Mouse (Mus musculus) lung, adult 2 months (tissue): ENCODE measurements around the gene Tex52. TPM values are rescaled to one million over a fixed set of nuclear protein-coding genes. Genes with fewer than 3 reads are reported as not detected.
A peak's percentile ranks its signal among the peaks of the same experiment; 100 is the strongest.

Source experiments
- DNase-seq: peaks from one replicate; pipeline ENCODE4 v3.0.0; 2022
- H3K4me1 ChIP-seq: fragments of 200-500 bp; 2 replicates; pipeline ENCODE4 v1.6.1; 2011; ENCODE audit warnings: low read length; ENCODE audit not compliant: control insufficient read depth, insufficient read depth
- H3K4me3 ChIP-seq: fragments of 200-500 bp; replicated peaks from 2 replicates; pipeline ENCODE3; 2011; ENCODE audit warnings: low read depth, mild to moderate bottlenecking, control low read depth, low read length; ENCODE audit errors: extremely low read depth
- CTCF ChIP-seq: fragments of 200-500 bp; IDR thresholded peaks from 2 replicates; pipeline ENCODE4 v1.5.1; 2011; ENCODE audit warnings: mild to moderate bottlenecking, low read length, control low read depth; ENCODE audit not compliant: insufficient read depth
- POLR2A ChIP-seq: fragments of 200-500 bp; IDR thresholded peaks from 2 replicates; pipeline ENCODE4 v1.6.1; 2011; ENCODE audit warnings: low read depth, mild to moderate bottlenecking, control low read depth, low read length, borderline replicate concordance; ENCODE audit errors: extremely low read depth
- WGBS: fragments of 180-500 bp; shearing (Covaris S2); methylation state at CpG from one replicate; pipeline ENCODE4 v1.1.7; 2018; 5-methylcytosine and 5-hydroxymethylcytosine counted together
- polyA plus RNA-seq: library from polyadenylated mRNA; depleted of rRNA; stranded (reverse); fragments of >200 nt; gene quantifications from 2 replicates; pipeline ENCODE4 v1.2.3, GENCODE M21; 2012; rRNA removed

Tex52 gene
- polyA plus RNA-seq, result 0.10 and 0.18 TPM in 2 replicates

DNA sequence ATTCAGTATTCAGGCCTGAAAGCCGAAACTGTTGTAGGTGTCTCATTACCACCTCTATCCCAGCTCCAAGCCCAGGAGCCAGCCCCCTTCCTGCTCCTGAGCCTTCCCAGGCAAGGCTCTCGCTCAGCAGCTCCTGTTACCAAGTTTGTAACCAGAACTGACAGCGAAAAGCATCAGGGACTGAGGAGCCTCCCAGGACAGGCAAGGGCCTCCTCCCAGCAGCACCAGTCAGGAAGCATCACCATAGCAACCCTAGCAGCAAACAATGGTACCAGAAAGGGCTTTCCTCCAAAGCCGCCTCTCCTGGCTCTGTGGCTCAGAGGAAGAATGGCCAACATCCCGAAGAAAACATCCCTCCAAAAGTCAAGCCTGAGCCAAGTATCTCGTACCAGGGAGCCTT, at the start of gene Tex52, which contains the start of gene Gm44596:
TSS of gene Tex52 (plus strand) at position 265 of the 400 bp plus-strand sequence.
TSS of gene Gm44596 (plus strand) at position 312 of the 400 bp plus-strand sequence.
- WGBS, result 32% methylated on average over 6 of the region's 6 CpGs
- no peak within 1 kb of the TSS for H3K4me3 ChIP-seq
- TF ChIP-seq CTCF, result no peak
- TF ChIP-seq POLR2A, result no peak
- no peaks in the 10 kb centered on the region for H3K4me1 ChIP-seq
- no peak for DNase-seq

GRCm38 (mm10) chr6:128334397-128335124, 40.7 kb upstream of the Tex52 start:
- no peak overlapping the region for H3K4me3 ChIP-seq
- DNase-seq, result peak; percentile 66
- 12% methylated on average over 12 of the region's 12 CpGs for WGBS
- peaks cover 3% of the 10 kb centered on the region; the same call in 1 of the 2 replicates for H3K4me1 ChIP-seq
- TF ChIP-seq CTCF (peak; percentile 52), POLR2A (no peak)

DNA sequence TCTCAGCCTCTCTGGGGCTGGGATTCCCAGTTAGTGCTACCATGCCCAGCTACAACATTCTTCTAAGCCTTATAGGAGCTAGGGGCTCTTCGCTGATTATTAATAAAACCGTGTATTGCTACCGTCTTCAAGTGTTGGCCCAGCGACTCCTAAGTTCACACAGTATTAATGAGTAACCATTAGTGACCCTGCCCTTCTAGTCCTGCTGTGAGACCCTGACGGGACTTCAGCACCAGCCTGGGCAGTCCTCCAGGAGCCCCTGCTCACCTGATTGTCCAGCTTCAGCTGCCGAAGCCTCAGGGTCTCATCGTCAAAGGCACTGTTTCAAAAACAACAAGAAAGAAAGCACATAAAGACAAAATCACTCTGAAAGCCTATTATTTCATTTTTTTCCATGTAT, 37.8 kb upstream of the Tex52 start:
- H3K4me1 ChIP-seq, result peaks cover 3% of the 10 kb centered on the region; the same call in 1 of the 2 replicates
- no peak for TF ChIP-seq POLR2A
- TF ChIP-seq CTCF, result no peak
- no peak for DNase-seq
- H3K4me3 ChIP-seq, result no peak overlapping the region
- 72% methylated on average over 7 of the region's 7 CpGs for WGBS

- 49% methylated on average over 5 of the region's 5 CpGs for WGBS
- TF ChIP-seq CTCF, result no peak
- no peak for TF ChIP-seq POLR2A
- H3K4me1 ChIP-seq, result peaks cover 3% of the 10 kb centered on the region; the same call in 1 of the 2 replicates
- H3K4me3 ChIP-seq, result no peak overlapping the region
- no peak for DNase-seq
These were observed 36.4 kb upstream of the Tex52 start for GRCm38 (mm10) chr6:128338876-128339275.

DNA sequence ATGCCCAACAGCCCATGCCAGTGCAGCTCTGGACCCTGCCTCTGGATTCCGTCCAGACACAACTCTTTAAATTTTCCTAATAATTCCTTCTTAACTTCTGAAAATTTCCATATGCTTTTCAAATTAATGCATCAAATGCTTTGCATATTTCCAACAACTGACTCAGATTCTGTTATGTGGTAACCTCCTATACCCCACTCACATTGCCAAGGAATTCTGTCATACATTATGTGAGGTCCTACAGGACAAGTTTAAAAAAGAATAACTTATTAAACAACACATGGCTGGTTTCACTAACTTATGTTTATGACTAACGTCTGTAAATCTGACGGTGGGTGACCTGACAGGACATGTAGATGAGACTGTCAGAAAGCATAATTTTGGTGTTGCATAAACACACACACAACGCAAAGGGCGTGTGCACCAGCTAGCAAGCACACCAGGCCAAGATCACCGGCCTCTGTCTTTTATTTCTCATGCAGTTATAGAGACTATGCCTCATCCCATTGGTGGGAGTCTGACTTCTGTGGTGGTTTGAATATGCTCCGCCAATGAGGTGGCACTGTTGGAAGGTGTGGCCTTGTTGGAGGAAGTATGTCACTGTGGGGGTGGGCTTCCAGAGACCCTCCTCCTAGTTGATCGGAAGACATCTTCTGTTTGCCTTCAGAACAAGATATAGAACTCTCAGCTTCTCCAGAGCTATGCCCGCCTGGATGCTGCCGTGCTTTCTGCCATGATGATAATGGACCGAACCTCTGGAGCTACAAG, 33.1 kb upstream of the Tex52 start:
- Histone ChIP-seq H3K4me3 (no peak overlapping the region), H3K4me1 (no peaks in the 10 kb centered on the region)
- no peak for DNase-seq
- WGBS, result 87% methylated on average over 11 of the region's 11 CpGs
- TF ChIP-seq CTCF, result no peak
- TF ChIP-seq POLR2A, result no peak

DNA sequence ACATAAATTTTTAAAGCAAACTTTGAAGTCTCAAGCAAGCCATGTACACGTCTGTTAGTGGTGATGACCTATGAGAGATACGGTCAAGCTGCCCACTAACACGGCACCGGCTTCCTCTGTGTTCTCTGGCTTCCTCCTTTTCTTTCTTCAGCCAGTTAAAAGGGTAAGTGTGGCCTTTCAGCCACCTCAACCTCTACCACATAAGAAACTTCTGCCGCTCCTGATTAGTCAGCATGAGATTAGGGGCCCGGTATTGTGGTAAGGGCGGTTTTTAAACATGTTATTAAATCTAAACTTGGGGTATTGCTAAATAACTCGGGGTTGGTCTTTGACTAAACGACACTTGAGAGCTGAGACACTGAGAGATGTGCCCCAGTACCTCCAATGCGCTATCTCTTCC, 29.6 kb upstream of the Tex52 start:
- 64% methylated on average over 10 of the region's 10 CpGs for WGBS

GRCm38 (mm10) chr6:128346782-128347181, 28.5 kb upstream of the Tex52 start:
- no peak for DNase-seq
- no peak for TF ChIP-seq CTCF
- TF ChIP-seq POLR2A, result no peak
- WGBS, result 69% methylated on average over 6 of the region's 6 CpGs
- Histone ChIP-seq H3K4me1 (peaks cover 2% of the 10 kb centered on the region; the same call in 1 of the 2 replicates), H3K4me3 (no peak overlapping the region)

More for the DNA sequence above, 29.6 kb upstream of the Tex52 start:
- no peak for DNase-seq
- Histone ChIP-seq H3K4me1 (peaks cover 2% of the 10 kb centered on the region; the same call in 1 of the 2 replicates), H3K4me3 (no peak overlapping the region)
- TF ChIP-seq POLR2A, result no peak
- TF ChIP-seq CTCF, result no peak

- no peak for DNase-seq
- H3K4me1 ChIP-seq, result peaks cover 2% of the 10 kb centered on the region; the same call in 1 of the 2 replicates
- 35% methylated on average over 7 of the region's 7 CpGs for WGBS
- H3K4me3 ChIP-seq, result no peak overlapping the region
- TF ChIP-seq POLR2A (no peak), CTCF (no peak)
These were observed 25.5 kb upstream of the Tex52 start for GRCm38 (mm10) chr6:128349711-128350110.

DNA sequence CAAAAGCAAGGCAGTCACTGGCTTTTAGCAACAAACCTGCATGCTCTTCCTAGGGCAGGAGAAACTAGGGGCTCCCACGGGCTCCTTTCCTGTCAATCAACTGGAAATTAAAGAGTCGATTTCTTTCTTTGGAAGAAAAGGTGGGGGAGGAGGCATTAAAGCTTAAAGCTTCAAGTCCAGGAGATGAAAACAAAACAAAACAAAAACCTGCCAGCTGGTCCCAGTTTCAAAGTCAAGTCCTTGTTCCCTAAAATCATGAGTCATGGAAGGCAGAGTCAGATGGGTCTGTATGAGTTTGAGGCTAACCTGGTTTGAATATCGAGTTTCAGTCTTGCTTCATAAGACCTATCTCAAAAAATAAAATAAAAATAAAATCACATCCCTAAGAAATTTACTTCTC, 21.1 kb upstream of the Tex52 start:
- TF ChIP-seq CTCF (no peak), POLR2A (no peak)
- Histone ChIP-seq H3K4me1 (peaks cover 2% of the 10 kb centered on the region; the same call in 1 of the 2 replicates), H3K4me3 (no peak overlapping the region)
- DNase-seq, result no peak
- WGBS, result 61% methylated on average over 3 of the region's 3 CpGs

- DNase-seq, result no peak
- WGBS, result under 1% methylated on average over 28 of the region's 28 CpGs
- no peaks in the 10 kb centered on the region; the same call in 1 of the 2 replicates for H3K4me1 ChIP-seq
- TF ChIP-seq POLR2A (no peak), CTCF (no peak)
- peak overlapping the region; percentile 90 for H3K4me3 ChIP-seq
These were observed 20.0 kb upstream of the Tex52 start for GRCm38 (mm10) chr6:128355201-128355681.
